Mouse (Mus musculus): ENCODE measurements at regions not wholly inside any gene's neighbourhood (a gene's known extent, or its start where the extent isn't known, plus 50 kb on each side); places are given as distances from the start of the nearest gene placed in this dataset.

DNA sequence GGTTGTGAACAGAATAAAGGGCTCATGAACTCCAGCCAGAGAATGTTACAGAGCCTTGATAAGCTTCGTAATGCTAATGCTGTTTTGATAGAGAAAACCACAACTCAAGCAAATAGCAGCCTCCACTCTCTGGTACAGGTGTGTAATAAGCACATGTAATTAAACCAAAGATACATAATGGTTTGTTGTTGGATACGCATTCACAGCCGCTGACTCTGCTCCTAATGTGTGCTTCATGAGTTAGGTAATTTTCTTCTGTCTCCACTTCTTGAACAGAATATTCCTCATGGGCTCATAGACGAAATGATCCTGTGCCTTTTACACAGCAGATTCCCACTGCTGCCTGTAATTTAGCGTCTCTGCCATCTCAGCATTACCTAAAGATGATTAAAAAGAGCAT lies 186.8 kb upstream of the Sp4 start:
- H3K27me3 ChIP-seq (ENCODE audit: control insufficient read depth, insufficient read depth, low read length): no peaks in the 10 kb centered on the region
- no peaks in the 10 kb centered on the region for H3K4me1 ChIP-seq (replicated peaks; ENCODE audit: control insufficient read depth, insufficient read depth, low read length)
- no peak for TF ChIP-seq CTCF (IDR thresholded peaks at IDR 0.05; ENCODE audit: borderline replicate concordance, control insufficient read depth, extremely low read depth, insufficient read depth, low read length, poor library complexity)
- TF ChIP-seq POLR2A (IDR thresholded peaks at IDR 0.05; ENCODE audit: control insufficient read depth, extremely low read depth, insufficient read depth, low read length, poor library complexity): no peak
- no peak for DNase-seq
- WGBS: 94% methylated on average over 5 of the region's 5 CpGs
- H3K4me3 ChIP-seq (ENCODE audit: control insufficient read depth, insufficient read depth, low read length): no peak overlapping the region
- no peak overlapping the region for H3K27ac ChIP-seq (ENCODE audit: control insufficient read depth, insufficient read depth, low read length)
- no peaks in the 10 kb centered on the region for H3K36me3 ChIP-seq (ENCODE audit: control insufficient read depth, insufficient read depth, low read length)

DNA sequence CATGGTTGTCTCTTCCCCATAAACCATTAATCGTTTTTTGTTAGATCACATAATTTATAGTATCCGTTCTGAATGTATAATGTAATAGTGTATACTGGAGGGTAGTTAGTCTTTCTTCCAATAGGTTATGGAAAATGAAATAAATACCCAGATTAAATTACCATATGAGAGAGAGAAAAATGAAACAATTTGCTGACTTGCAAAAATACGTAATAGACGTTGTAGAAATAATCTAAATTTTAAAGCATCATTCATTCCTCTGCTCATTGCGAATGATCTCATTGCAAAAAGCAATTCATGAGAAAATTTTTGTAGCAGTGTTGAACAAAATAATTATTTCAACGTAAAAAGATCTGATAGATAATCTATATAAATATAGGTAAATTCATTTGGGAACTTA lies 185.2 kb upstream of the Sp4 start:
- H3K27me3 ChIP-seq (ENCODE audit: control insufficient read depth, insufficient read depth, low read length): no peaks in the 10 kb centered on the region
- TF ChIP-seq CTCF (IDR thresholded peaks at IDR 0.05; ENCODE audit: borderline replicate concordance, control insufficient read depth, extremely low read depth, insufficient read depth, low read length, poor library complexity) (no peak), POLR2A (IDR thresholded peaks at IDR 0.05; ENCODE audit: control insufficient read depth, extremely low read depth, insufficient read depth, low read length, poor library complexity) (no peak)
- WGBS: 88% methylated on average over 6 of the region's 6 CpGs
- H3K27ac ChIP-seq (ENCODE audit: control insufficient read depth, insufficient read depth, low read length): no peak overlapping the region
- H3K4me3 ChIP-seq (ENCODE audit: control insufficient read depth, insufficient read depth, low read length): no peak overlapping the region
- no peaks in the 10 kb centered on the region for H3K36me3 ChIP-seq (ENCODE audit: control insufficient read depth, insufficient read depth, low read length)
- H3K4me1 ChIP-seq (replicated peaks; ENCODE audit: control insufficient read depth, insufficient read depth, low read length): no peaks in the 10 kb centered on the region
- no peak for DNase-seq

DNA sequence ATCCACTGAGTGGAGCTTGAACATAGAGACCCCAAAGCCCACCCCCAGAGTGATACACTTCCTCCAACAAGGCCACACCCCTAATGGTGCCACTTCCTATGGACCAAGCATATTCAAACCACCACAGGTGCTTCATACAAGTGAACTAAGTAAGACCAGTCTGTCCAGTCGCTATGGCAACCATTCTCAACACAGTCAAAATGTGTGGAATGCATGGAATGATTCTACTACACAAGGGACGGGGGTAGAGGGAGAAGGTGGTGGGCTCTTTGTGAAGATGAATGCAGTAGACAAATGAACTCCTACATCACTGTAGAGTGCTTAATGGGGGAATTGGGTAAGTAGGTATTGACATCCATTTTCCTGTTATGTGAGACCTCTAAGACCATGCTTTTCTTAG lies 180.1 kb upstream of the Sp4 start:
- Histone ChIP-seq H3K36me3 (ENCODE audit: control insufficient read depth, insufficient read depth, low read length) (no peaks in the 10 kb centered on the region), H3K27ac (ENCODE audit: control insufficient read depth, insufficient read depth, low read length) (no peak overlapping the region)

DNA sequence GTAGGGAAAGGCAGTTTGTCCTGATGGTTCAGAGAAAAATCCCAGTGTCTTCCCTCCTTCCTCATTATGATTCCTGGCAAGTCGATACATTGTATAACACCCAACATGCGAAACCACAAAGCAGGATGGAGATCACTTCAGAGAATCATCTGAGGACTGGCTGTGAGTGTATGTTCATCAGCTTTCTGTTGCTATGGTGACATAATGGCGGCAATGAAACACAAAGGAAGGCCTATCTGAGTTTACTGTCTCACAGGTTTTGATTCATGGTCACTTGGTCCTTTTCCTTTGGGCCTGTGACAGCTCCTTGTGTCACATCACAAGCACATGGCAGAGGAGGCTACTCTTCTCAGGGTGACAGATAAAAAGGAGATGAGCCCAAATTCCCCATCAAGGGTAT lies 173.5 kb upstream of the Sp4 start:
- H3K27me3 ChIP-seq (ENCODE audit: control insufficient read depth, insufficient read depth, low read length): no peaks in the 10 kb centered on the region
- H3K36me3 ChIP-seq (ENCODE audit: control insufficient read depth, insufficient read depth, low read length): no peaks in the 10 kb centered on the region
- 76% methylated on average over 3 of the region's 3 CpGs for WGBS
- no peaks in the 10 kb centered on the region for H3K4me1 ChIP-seq (replicated peaks; ENCODE audit: control insufficient read depth, insufficient read depth, low read length)
- no peak overlapping the region for H3K27ac ChIP-seq (ENCODE audit: control insufficient read depth, insufficient read depth, low read length)
- DNase-seq: no peak
- TF ChIP-seq POLR2A (IDR thresholded peaks at IDR 0.05; ENCODE audit: control insufficient read depth, extremely low read depth, insufficient read depth, low read length, poor library complexity) (no peak), CTCF (IDR thresholded peaks at IDR 0.05; ENCODE audit: borderline replicate concordance, control insufficient read depth, extremely low read depth, insufficient read depth, low read length, poor library complexity) (no peak)
- no peak overlapping the region for H3K4me3 ChIP-seq (ENCODE audit: control insufficient read depth, insufficient read depth, low read length)

More for the DNA sequence above, 180.1 kb upstream of the Sp4 start:
- DNase-seq: no peak
- no peak overlapping the region for H3K4me3 ChIP-seq (ENCODE audit: control insufficient read depth, insufficient read depth, low read length)
- 86% methylated on average over 2 of the region's 2 CpGs for WGBS
- H3K27me3 ChIP-seq (ENCODE audit: control insufficient read depth, insufficient read depth, low read length): no peaks in the 10 kb centered on the region
- no peaks in the 10 kb centered on the region for H3K4me1 ChIP-seq (replicated peaks; ENCODE audit: control insufficient read depth, insufficient read depth, low read length)
- TF ChIP-seq CTCF (IDR thresholded peaks at IDR 0.05; ENCODE audit: borderline replicate concordance, control insufficient read depth, extremely low read depth, insufficient read depth, low read length, poor library complexity): no peak

DNA sequence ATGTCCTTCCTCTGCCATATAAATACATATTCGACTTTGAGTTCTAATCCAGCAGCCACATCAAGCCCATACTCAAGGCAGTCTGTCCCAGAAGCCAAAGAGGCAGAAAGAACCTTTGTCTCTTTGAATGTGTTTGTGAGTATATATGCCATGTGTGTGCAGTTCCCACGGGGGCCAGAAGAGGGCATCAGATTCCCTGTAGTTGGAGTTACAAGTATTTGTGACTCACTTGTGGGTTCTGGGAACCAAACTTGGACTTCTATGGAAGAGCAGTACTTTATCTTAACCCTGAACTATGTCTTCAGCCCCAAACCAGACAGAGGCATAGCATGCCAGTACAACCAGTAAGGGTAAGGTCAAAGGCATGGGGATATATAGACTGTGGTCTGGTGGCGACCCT lies 165.6 kb upstream of the Sp4 start:
- H3K36me3 ChIP-seq (ENCODE audit: control insufficient read depth, insufficient read depth, low read length): no peaks in the 10 kb centered on the region
- 88% methylated on average over 3 of the region's 3 CpGs for WGBS
- TF ChIP-seq CTCF (IDR thresholded peaks at IDR 0.05; ENCODE audit: borderline replicate concordance, control insufficient read depth, extremely low read depth, insufficient read depth, low read length, poor library complexity) (no peak), POLR2A (IDR thresholded peaks at IDR 0.05; ENCODE audit: control insufficient read depth, extremely low read depth, insufficient read depth, low read length, poor library complexity) (no peak)

DNA sequence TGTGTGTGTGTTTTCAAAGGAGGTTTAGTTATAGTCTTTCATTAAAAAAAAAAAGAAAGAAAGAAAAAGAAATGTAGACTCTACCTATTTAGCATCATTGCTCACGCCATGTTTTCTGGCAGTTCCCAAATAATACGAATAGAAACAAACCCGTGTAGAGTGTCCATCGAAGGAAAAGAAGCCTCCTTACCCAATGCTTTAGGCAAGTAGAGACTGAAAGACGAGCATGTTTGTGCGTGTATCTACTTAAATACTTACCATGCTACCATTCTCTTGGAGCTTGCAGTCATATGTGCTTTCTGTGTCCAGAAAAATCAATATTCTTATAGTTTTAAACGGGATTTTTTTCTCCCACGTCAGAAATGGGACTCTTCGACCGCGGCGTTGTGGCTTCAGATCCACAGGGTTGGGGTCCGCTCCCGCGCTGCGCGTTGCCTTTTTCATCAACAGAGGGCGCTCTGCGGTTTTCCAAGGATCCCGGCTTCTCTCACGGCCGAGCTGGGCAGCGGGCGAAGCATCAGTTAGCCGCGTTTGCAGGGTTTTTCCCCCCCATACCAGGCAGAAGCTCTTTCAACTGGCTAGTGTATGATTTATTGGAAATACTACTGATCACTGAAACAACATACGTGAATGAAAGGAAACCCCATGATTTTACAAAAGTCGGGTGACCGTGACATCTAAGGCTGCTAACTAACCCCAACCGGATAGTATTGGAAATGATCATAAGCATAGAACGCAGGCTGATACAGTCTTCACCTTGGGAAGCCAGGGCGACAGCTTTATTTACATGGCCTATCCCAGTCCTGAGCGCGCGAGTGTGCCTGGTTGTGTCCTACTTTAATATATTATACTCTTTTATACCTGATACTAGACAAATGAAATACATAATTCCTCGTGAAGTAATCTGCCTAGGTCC lies 156.5 kb upstream of the Sp4 start:
- H3K36me3 ChIP-seq (ENCODE audit: control insufficient read depth, insufficient read depth, low read length): no peaks in the 10 kb centered on the region
- TF ChIP-seq POLR2A (IDR thresholded peaks at IDR 0.05; ENCODE audit: control insufficient read depth, extremely low read depth, insufficient read depth, low read length, poor library complexity): no peak
- peak; percentile 83; the same call in 1 of the 2 replicates for TF ChIP-seq CTCF (IDR thresholded peaks at IDR 0.05; ENCODE audit: borderline replicate concordance, control insufficient read depth, extremely low read depth, insufficient read depth, low read length, poor library complexity)
- H3K27ac ChIP-seq (ENCODE audit: control insufficient read depth, insufficient read depth, low read length): no peak overlapping the region
- H3K4me1 ChIP-seq (replicated peaks; ENCODE audit: control insufficient read depth, insufficient read depth, low read length): 0 out of 2 replicates have a peak, but pooled peaks cover 3% of the 10 kb centered on the region
- peak; percentile 54 for DNase-seq
- H3K4me3 ChIP-seq (ENCODE audit: control insufficient read depth, insufficient read depth, low read length): no peak overlapping the region
- H3K27me3 ChIP-seq (ENCODE audit: control insufficient read depth, insufficient read depth, low read length): peaks cover 2% of the 10 kb centered on the region; the same call in 1 of the 2 replicates
- 19% methylated on average over 36 of the region's 36 CpGs for WGBS

More for the DNA sequence above, 165.6 kb upstream of the Sp4 start:
- H3K4me1 ChIP-seq (replicated peaks; ENCODE audit: control insufficient read depth, insufficient read depth, low read length): no peaks in the 10 kb centered on the region
- H3K27ac ChIP-seq (ENCODE audit: control insufficient read depth, insufficient read depth, low read length): no peak overlapping the region
- H3K4me3 ChIP-seq (ENCODE audit: control insufficient read depth, insufficient read depth, low read length): no peak overlapping the region
- DNase-seq: no peak
- no peaks in the 10 kb centered on the region for H3K27me3 ChIP-seq (ENCODE audit: control insufficient read depth, insufficient read depth, low read length)
